ENCODE assay signal across 9 mouse cellular contexts in the genomic region with DNA sequence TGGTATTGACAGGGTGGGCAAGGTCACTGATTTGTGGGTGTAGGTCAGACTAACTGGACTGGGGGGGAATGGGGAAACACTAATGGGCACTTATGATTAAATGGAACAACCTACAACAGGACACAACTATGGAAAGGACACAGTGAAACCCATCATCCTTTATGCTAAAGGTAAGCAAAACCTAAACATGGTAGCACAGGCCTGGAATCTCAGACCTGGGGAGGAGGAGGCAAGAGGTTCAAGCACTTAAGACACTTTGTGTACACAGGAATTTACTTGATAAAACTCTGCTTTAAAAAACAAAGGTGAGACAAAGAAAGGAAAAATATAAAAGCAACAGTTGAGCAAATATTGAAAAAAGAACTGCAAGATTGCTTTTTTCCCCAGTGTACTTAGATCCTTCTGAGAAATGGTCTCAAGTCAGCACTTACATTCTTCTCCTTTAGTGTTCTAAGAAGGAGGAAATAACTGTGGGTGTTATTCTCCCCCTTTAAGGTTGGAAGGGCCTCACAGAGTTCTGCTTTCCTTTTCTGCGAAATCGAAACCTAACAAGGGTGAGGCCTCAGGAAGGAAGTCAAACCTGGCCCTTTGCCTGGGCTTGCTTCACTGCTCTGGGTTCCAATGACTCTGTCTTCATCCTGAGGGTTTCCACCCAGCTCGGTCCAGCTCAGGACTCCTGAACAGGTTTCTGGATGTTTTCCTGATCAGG. TPM values are rescaled to one million over a fixed set of nuclear protein-coding genes. Genes with fewer than 3 reads are reported as not detected.
DNase-seq lines count a peak whose midpoint lies in the region; ATAC-seq lines count a peak whose summit lies in the region.
"Had no signal": no experiment of that assay in that cellular context is flagged by ENCODE, and none has a peak within 500 bp of the region (broad histone marks: within the 10 kb centered on the region; RNA-seq: fewer than 3 reads in every experiment).

No protein-coding gene starts in this region.

- H3K9ac ChIP-seq in kidney, embryonic 15.5 days, result no peak overlapping the region
- no peak overlapping the region for H3K9ac ChIP-seq in stomach, embryonic 16.5 days (ENCODE audit: low read length)
- H3K9ac ChIP-seq: limb, embryonic 12.5 days had no signal

- peak; percentile 54 for DNase-seq in 3T3-L1 (ENCODE audit: low read depth, low spot score)
- peak; percentile 92 for DNase-seq in heart, adult 8-10 months (ENCODE audit: low spot score)
- peak; percentile 93 for DNase-seq in lung, postnatal 25 days (ENCODE audit: low spot score)
- no peak for DNase-seq in neural tube, embryonic 10.5 days (ENCODE audit: extremely low spot score, low spot score)
- no peak for DNase-seq in testis, postnatal 14 days (ENCODE audit: low spot score)

- H3K4me1 ChIP-seq in kidney, embryonic 15.5 days, result peaks cover 18% of the 10 kb centered on the region
- peaks cover 3% of the 10 kb centered on the region; the same call in 1 of the 2 replicates for H3K4me1 ChIP-seq in stomach, embryonic 16.5 days (ENCODE audit: control insufficient read depth, insufficient read depth, low read length)
- H3K4me1 ChIP-seq: limb, embryonic 12.5 days had no signal

- no peak overlapping the region for H3K4me3 ChIP-seq in kidney, embryonic 15.5 days (replicated peaks)
- H3K4me3 ChIP-seq in stomach, embryonic 16.5 days (replicated peaks; ENCODE audit: low read length), result no peak overlapping the region
- H3K4me3 ChIP-seq: limb, embryonic 12.5 days had no signal

- H3K36me3 ChIP-seq in kidney, embryonic 15.5 days, result no peaks in the 10 kb centered on the region
- H3K36me3 ChIP-seq in stomach, embryonic 16.5 days (ENCODE audit: control insufficient read depth, insufficient read depth, low read length), result no peaks in the 10 kb centered on the region
- H3K36me3 ChIP-seq: limb, embryonic 12.5 days had no signal

- no peak overlapping the region for H3K4me2 ChIP-seq in kidney, embryonic 15.5 days
- H3K4me2 ChIP-seq in stomach, embryonic 16.5 days (ENCODE audit: low read depth, low read length), result no peak overlapping the region
- H3K4me2 ChIP-seq: limb, embryonic 12.5 days had no signal

- H3K27me3 ChIP-seq in kidney, embryonic 15.5 days, result no peaks in the 10 kb centered on the region
- no peaks in the 10 kb centered on the region for H3K27me3 ChIP-seq in stomach, embryonic 16.5 days (ENCODE audit: control insufficient read depth, insufficient read depth, low read length)
- H3K27me3 ChIP-seq: limb, embryonic 12.5 days had no signal

- peak; percentile 84 for ATAC-seq in activated CD4-positive, CD25-positive, alpha-beta regulatory T cell, adult 4 months
- peak; percentile 60; the same call in 1 of the 2 replicates for ATAC-seq in kidney, embryonic 15.5 days (replicated peaks; ENCODE audit: low FRiP score)
- peak; percentile 94 for ATAC-seq in stomach, embryonic 16.5 days (ENCODE audit: insufficient read depth, low FRiP score)

- WGBS in kidney, embryonic 15.5 days, result 41% methylated on average over 3 of the region's 3 CpGs
- 37% methylated on average over 3 of the region's 3 CpGs for WGBS in stomach, embryonic 16.5 days

- H3K9me3 ChIP-seq in kidney, embryonic 15.5 days (replicated peaks), result no peaks in the 10 kb centered on the region
- H3K9me3 ChIP-seq in stomach, embryonic 16.5 days (replicated peaks; ENCODE audit: control insufficient read depth, low read length), result no peaks in the 10 kb centered on the region
- H3K9me3 ChIP-seq: limb, embryonic 12.5 days had no signal

- H3K27ac ChIP-seq in kidney, embryonic 15.5 days, result peak overlapping the region; percentile 65
- peak overlapping the region; percentile 76 for H3K27ac ChIP-seq in stomach, embryonic 16.5 days (ENCODE audit: low read length)
- H3K27ac ChIP-seq: limb, embryonic 12.5 days had no signal

RNA-seq across cellular contexts. Expression of a gene that starts 13.0 kb away (rescaled TPM):
- 100 to 1,000 TPM; 893 to 932 TPM for polyA plus RNA-seq in activated CD4-positive, CD25-positive, alpha-beta regulatory T cell, adult 4 months (2017; shearing (Covaris generic))
- 1 to 10 TPM; 1.8 to 4.6 (median 2.3) TPM for total RNA-seq in heart, adult 8-10 months (2022)
- polyA plus RNA-seq in kidney, embryonic 15.5 days (2015; fragmentation: Nextera tagmentation; extraction: Ambion mirVana), result 4.0 and 4.4 TPM in 2 replicates
- polyA plus RNA-seq in stomach, embryonic 16.5 days (2015; fragmentation: Nextera tagmentation; extraction: Ambion mirVana), result 9.3 and 9.5 TPM in 2 replicates

RNA-seq across cellular contexts. Expression of a gene that starts 38.8 kb away (rescaled TPM):
- polyA plus RNA-seq in activated CD4-positive, CD25-positive, alpha-beta regulatory T cell, adult 4 months (2017; shearing (Covaris generic)), result 100 to 1,000 TPM; 280 to 284 TPM
- under 1 TPM in 3 of 4 experiments, not detected in 1; 0.12 to 0.66 (median 0.14) TPM for total RNA-seq in heart, adult 8-10 months (2022)
- 0.28 and 0.31 TPM in 2 replicates for polyA plus RNA-seq in kidney, embryonic 15.5 days (2015; fragmentation: Nextera tagmentation; extraction: Ambion mirVana)
- 1.4 and 1.5 TPM in 2 replicates for polyA plus RNA-seq in stomach, embryonic 16.5 days (2015; fragmentation: Nextera tagmentation; extraction: Ambion mirVana)
- polyA plus RNA-seq: limb, embryonic 12.5 days had no signal

RNA-seq across cellular contexts. Expression of a gene that starts 57.3 kb away (rescaled TPM):
- 10 to 100 TPM; 61.2 to 85.7 TPM for polyA plus RNA-seq in activated CD4-positive, CD25-positive, alpha-beta regulatory T cell, adult 4 months (2017; shearing (Covaris generic))
- under 1 TPM; 0.43 to 0.76 (median 0.67) TPM for total RNA-seq in heart, adult 8-10 months (2022)
- 0.54 and 0.58 TPM in 2 replicates for polyA plus RNA-seq in kidney, embryonic 15.5 days (2015; fragmentation: Nextera tagmentation; extraction: Ambion mirVana)
- polyA plus RNA-seq in stomach, embryonic 16.5 days (2015; fragmentation: Nextera tagmentation; extraction: Ambion mirVana), result 0.81 and 0.85 TPM in 2 replicates

Comparison
In these comparisons a context has a peak if more than half of its experiments do, and no peak if none do; other contexts are left out.
1. DNase-seq: peak in 3T3-L1 (single experiment), heart, adult 8-10 months (single experiment) and lung, postnatal 25 days (single experiment); none in neural tube, embryonic 10.5 days (single experiment) and testis, postnatal 14 days (single experiment).
2. RNA of a gene that starts 13.0 kb away (polyA plus RNA-seq): 893 to 932 TPM in activated CD4-positive, CD25-positive, alpha-beta regulatory T cell, adult 4 months; 9.3 to 9.5 TPM in stomach, embryonic 16.5 days and 4.0 to 4.4 TPM in kidney, embryonic 15.5 days; every median in the first group is over 10 times any median in the second.
3. RNA of a gene that starts 38.8 kb away (polyA plus RNA-seq): 280 to 284 TPM in activated CD4-positive, CD25-positive, alpha-beta regulatory T cell, adult 4 months; 1.4 to 1.5 TPM in stomach, embryonic 16.5 days and 0.28 to 0.31 TPM in kidney, embryonic 15.5 days; every median in the first group is over 100 times any median in the second.
4. RNA of a gene that starts 57.3 kb away (polyA plus RNA-seq): 61.2 to 85.7 TPM in activated CD4-positive, CD25-positive, alpha-beta regulatory T cell, adult 4 months; 0.81 to 0.85 TPM in stomach, embryonic 16.5 days and 0.54 to 0.58 TPM in kidney, embryonic 15.5 days; every median in the first group is over 10 times any median in the second.
5. Peak in every context shown above with its lines, with median percentiles within 50 percentile points of each other: ATAC-seq.